Mouse (Mus musculus) kidney, adult 11 months (tissue): ENCODE data around the gene Plxna1.

Experiments used
- DNase-seq: peaks from one replicate; pipeline ENCODE4 v3.0.0; 2022

Gene Plxna1

GRCm38 (mm10) chr6:89327746-89328491 lies 34.5 kb downstream of the Plxna1 start:
- DNase-seq = no peak

GRCm38 (mm10) chr6:89324842-89325241 lies 37.6 kb downstream of the Plxna1 start:
- no peak for DNase-seq

GRCm38 (mm10) chr6:89315263-89315662 lies 47.2 kb downstream of the Plxna1 start:
- DNase-seq = no peak

GRCm38 (mm10) chr6:89311518-89311917 lies 50.9 kb downstream of the Plxna1 start:
- no peak for DNase-seq

- no peak for DNase-seq
Observed at GRCm38 (mm10) chr6:89310236-89310635, 52.2 kb downstream of the Plxna1 start.

DNA sequence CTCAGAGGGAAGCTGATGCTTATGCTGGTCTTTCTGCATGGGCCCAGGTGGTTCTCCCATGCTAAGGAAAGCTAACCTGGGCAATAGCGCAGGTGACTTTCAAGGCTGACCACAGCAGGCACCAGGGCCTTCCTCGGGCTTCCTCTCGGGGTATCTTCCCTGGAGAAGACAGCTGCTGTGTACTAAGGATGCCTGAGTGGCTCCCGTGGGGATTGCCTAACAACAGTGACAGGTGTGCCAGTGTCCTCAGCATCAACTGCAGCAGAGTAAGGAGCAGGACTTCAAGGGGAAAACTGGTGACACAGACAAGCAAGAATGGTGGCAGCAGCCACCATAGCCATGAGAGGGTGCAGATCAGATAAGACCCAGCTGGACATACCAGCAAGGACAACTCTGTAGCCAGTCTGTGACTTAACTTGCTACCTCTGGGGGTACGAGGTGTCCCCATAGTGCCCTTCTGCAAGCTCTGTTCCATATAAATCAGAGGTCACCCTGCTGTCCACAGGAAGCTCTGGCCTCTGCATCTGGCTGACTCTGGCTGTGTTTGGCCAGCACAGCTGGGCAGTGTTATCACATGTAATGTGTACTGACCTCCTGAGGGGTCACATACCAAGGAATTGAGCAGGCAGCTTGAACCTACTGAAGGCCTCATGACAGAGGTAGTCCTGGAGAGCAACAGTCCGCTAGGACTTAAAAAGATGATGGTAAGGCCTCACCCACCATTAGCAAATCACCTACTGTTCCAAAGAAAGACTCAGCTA lies 54.0 kb downstream of the Plxna1 start:
- DNase-seq = no peak

GRCm38 (mm10) chr6:89304375-89305058 lies 57.9 kb downstream of the Plxna1 start:
- DNase-seq = no peak

DNA sequence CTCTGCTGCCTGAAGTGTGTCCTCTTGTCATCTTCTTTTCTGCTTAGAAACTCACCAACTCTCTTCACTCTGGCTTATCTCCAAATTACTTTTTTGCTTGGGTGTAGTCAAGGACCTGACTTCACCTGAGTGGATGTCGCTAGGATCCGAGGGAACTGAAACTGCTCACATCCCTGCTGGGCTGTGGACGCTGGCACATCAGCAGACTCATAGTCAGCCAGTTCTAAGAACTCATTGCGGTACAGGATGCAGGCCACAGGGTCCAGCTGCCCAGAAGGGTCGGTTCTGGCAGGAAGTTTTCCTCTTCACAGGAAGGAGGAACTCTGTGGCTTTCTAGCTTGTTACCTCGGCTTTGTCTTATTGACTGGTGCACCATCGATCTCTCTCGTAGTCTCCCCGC lies 62.6 kb downstream of the Plxna1 start:
- DNase-seq = no peak

- DNase-seq = peak; percentile 85
Observed at GRCm38 (mm10) chr6:89296909-89297695, 65.3 kb downstream of the Plxna1 start.

- DNase-seq = no peak
Observed at GRCm38 (mm10) chr6:89296001-89296709, 66.3 kb downstream of the Plxna1 start.

GRCm38 (mm10) chr6:89294621-89295020 lies 67.8 kb downstream of the Plxna1 start:
- no peak for DNase-seq

- DNase-seq = no peak
Observed at GRCm38 (mm10) chr6:89291494-89291893, 70.9 kb downstream of the Plxna1 start.

- no peak for DNase-seq
Observed at GRCm38 (mm10) chr6:89288156-89288555, 74.3 kb downstream of the Plxna1 start.

- DNase-seq = no peak
Observed at GRCm38 (mm10) chr6:89286700-89287428, 75.6 kb downstream of the Plxna1 start.

- no peak for DNase-seq
Observed at GRCm38 (mm10) chr6:89286286-89286655, 76.1 kb downstream of the Plxna1 start.

GRCm38 (mm10) chr6:89285561-89286285 lies 76.7 kb downstream of the Plxna1 start:
- DNase-seq = no peak

DNA sequence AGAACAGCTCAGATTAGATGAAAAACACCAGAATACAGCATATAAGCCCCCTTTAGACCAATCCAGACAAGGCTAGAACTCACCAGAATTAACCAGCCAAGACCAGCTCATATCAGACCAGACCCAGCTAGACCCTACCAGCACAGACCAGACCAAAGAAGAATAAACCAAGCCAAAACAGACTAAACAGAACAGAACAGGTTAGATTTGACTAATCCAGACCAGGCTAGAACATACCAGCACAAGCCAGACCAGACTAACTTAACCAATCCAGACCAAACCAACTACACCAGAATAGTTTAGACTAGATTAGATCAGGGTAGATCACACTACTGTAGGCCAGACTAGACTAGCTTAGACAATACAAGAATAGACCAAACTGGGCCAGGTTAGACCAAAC lies 77.3 kb downstream of the Plxna1 start:
- no peak for DNase-seq

- DNase-seq = no peak
Observed at GRCm38 (mm10) chr6:89283095-89283494, 79.3 kb downstream of the Plxna1 start.

DNA sequence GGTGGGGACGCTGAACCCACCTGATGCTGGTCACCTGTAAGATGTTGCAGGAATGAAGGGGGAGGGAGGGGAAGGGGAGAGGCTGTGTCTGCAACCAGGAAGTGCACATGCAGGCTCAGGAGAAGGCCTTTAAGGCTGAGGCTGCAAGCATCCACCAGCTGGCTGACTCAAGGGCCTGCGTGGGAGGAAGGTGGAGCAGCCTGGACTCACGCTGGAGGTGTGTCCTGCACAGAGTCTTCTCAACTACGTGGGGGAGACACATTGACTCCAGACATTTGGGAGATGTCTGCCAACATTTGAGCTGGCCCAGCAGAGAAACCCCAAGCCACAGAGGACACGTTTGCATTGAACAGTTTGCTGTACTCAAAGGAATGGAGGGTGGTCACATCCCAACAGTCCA lies 79.8 kb downstream of the Plxna1 start:
- no peak for DNase-seq

DNA sequence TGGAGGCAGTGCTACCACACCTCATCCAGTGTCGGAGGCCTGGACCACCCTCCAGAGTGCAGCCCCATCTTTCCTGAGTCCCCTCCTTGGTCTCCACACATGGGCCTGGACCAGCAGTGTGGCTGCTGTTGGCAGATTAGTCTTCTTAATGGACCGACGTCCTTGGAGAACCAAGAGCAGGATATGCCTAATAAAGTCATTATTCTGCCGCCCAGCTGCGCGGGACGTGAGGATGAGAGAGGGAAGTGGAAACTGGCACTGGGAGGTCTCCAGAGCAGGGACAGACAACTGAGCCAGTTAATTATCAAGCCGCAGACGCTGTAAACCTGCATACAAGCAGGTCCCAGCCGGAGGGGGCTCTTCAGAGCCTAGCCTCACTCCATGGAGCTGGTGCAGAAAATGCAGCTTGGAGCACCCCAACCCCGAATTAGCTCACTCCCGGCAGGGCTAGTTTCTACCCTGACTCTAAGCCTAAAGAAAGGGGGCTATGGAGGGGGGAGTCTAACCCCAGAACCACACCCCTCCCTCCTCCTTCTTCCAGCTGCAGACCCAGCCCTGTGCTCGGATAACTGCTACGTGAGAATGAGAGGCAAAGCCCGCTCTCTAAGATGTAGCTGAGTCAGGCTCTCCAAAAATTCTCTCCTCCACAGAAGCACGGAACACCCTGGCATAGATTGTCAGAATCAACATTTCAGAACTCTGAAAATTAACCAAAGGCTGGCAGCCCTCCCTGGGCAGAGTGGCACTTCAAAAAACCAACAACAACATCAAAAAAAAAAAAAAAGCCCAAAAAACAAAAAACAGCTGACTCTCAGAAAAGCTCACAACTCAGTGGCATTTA lies 80.7 kb downstream of the Plxna1 start:
- no peak for DNase-seq
